Mouse (Mus musculus) CH12.LX (cell line): ENCODE results near the gene Espl1. TPM values are rescaled to one million over a fixed set of nuclear protein-coding genes. Genes with fewer than 3 reads are reported as not detected.
A peak's percentile ranks its signal among the peaks of the same experiment; 100 is the strongest.

ENCODE experiments used
- DNase-seq: peaks from one replicate; pipeline ENCODE4 v3.0.0-alpha.2; 2013; ENCODE audit errors: extremely low read depth
- H3K27ac ChIP-seq: 2 replicates; pipeline ENCODE4 v1.5.1; 2012; ENCODE audit warnings: low read depth, mild to moderate bottlenecking, control low read depth, moderate library complexity; ENCODE audit not compliant: insufficient read depth
- H3K27me3 ChIP-seq: replicated peaks from 2 replicates; pipeline ENCODE3; 2012; ENCODE audit warnings: inconsistent platforms
- H3K36me3 ChIP-seq, 2 experiments: replicated peaks in 1 of 2; 2 replicates each; pipeline versions ENCODE3 to v1.6.1; 2012; ENCODE audit warnings: inconsistent platforms in 1 of 2, low read length in 1 of 2, mild to moderate bottlenecking in 1 of 2, mixed read lengths in 1 of 2, moderate library complexity in 1 of 2; ENCODE audit not compliant: control insufficient read depth in 1 of 2, insufficient read depth in 1 of 2
- H3K4me1 ChIP-seq, 2 experiments: 2 replicates each; pipeline ENCODE4 v1.6.1; 2012; ENCODE audit warnings: inconsistent platforms in 1 of 2, moderate library complexity in 1 of 2; ENCODE audit not compliant: insufficient read depth in 2 of 2, control insufficient read depth in 1 of 2
- H3K4me2 ChIP-seq: 2 replicates; pipeline ENCODE4 v1.6.1; 2012; ENCODE audit warnings: low read depth, mild to moderate bottlenecking, control low read depth; ENCODE audit not compliant: poor library complexity, insufficient read depth, severe bottlenecking
- H3K4me3 ChIP-seq, 3 experiments: fragments of 150-350 bp in 1 of 3; sonication (generic) in 1 of 3; replicated peaks in 1 of 3; 2 replicates each; pipeline versions ENCODE3 to v1.5.1; 2011 to 2012; ENCODE audit warnings: low read depth in 2 of 3, low read length in 2 of 3, mild to moderate bottlenecking in 2 of 3, moderate library complexity in 2 of 3, control low read depth in 1 of 3, improper control_type of control experiment in 1 of 3, inconsistent platforms in 1 of 3, mixed read lengths in 1 of 3; ENCODE audit not compliant: poor library complexity in 1 of 3
- H3K79me2 ChIP-seq: replicated peaks from 2 replicates; pipeline ENCODE4 v1.6.1; 2012; ENCODE audit warnings: mild to moderate bottlenecking, moderate library complexity; ENCODE audit not compliant: control insufficient read depth, poor library complexity, insufficient read depth, severe bottlenecking; ENCODE audit errors: extremely low read depth
- H3K9ac ChIP-seq: 2 replicates; pipeline ENCODE4 v1.6.1; 2012; ENCODE audit warnings: low read depth, mild to moderate bottlenecking, control low read depth, moderate library complexity; ENCODE audit not compliant: insufficient read depth
- H3K9me3 ChIP-seq: replicated peaks from 2 replicates; pipeline ENCODE3; 2012; ENCODE audit warnings: low read length, inconsistent platforms, mixed read lengths
- BHLHE40 ChIP-seq: IDR thresholded peaks from 2 replicates; pipeline ENCODE4 v1.6.1; 2011; ENCODE audit warnings: mild to moderate bottlenecking, low read depth, low read length, improper control_type of control experiment
- CHD1 ChIP-seq: IDR thresholded peaks from 2 replicates; pipeline ENCODE4 v1.6.1; 2012; ENCODE audit warnings: low read depth, low read length, improper control_type of control experiment, inconsistent platforms
- CHD2 ChIP-seq: IDR thresholded peaks from 2 replicates; pipeline ENCODE4 v1.6.1; 2011; ENCODE audit warnings: low read length, improper control_type of control experiment
- CTCF ChIP-seq, 2 experiments: IDR thresholded peaks in 1 of 2; conservative IDR thresholded peaks in 1 of 2; 2 replicates each; pipeline ENCODE4 v1.5.1; 2011 to 2012; ENCODE audit warnings: low read depth in 2 of 2, low read length in 2 of 2, improper control_type of control experiment in 1 of 2, inconsistent platforms in 1 of 2, mild to moderate bottlenecking in 1 of 2, moderate library complexity in 1 of 2
- E2F4 ChIP-seq: IDR thresholded peaks from 2 replicates; pipeline ENCODE4 v1.6.1; 2011; ENCODE audit warnings: low read depth, low read length, improper control_type of control experiment; ENCODE audit not compliant: insufficient replicate concordance
- ELF1 ChIP-seq: IDR thresholded peaks from 2 replicates; pipeline ENCODE4 v1.6.1; 2014; ENCODE audit warnings: low read depth, mild to moderate bottlenecking, inconsistent platforms, low read length, improper control_type of control experiment
- EP300 ChIP-seq: IDR thresholded peaks from 2 replicates; pipeline ENCODE4 v1.6.1; 2011; ENCODE audit warnings: low read length, improper control_type of control experiment
- HCFC1 ChIP-seq: IDR thresholded peaks from 2 replicates; pipeline ENCODE4 v1.6.1; 2012; ENCODE audit warnings: low read depth, mild to moderate bottlenecking, inconsistent platforms, low read length, improper control_type of control experiment
- JUND ChIP-seq: conservative IDR thresholded peaks from 2 replicates; pipeline ENCODE4 v1.6.1; 2011; ENCODE audit warnings: low read depth, low read length, improper control_type of control experiment
- KAT2A ChIP-seq: IDR thresholded peaks from 2 replicates; pipeline ENCODE4 v1.6.1; 2012; ENCODE audit warnings: low read length, improper control_type of control experiment, inconsistent platforms; ENCODE audit not compliant: insufficient replicate concordance
- MAFK ChIP-seq: IDR thresholded peaks from 2 replicates; pipeline ENCODE4 v1.6.1; 2011; ENCODE audit warnings: low read length, improper control_type of control experiment; ENCODE audit not compliant: insufficient replicate concordance
- MAZ ChIP-seq: IDR thresholded peaks from 2 replicates; pipeline ENCODE4 v1.6.1; 2012; ENCODE audit warnings: low read depth, mild to moderate bottlenecking, inconsistent platforms, low read length, improper control_type of control experiment, moderate library complexity
- MEF2A ChIP-seq: IDR thresholded peaks from 2 replicates; pipeline ENCODE4 v1.6.1; 2014; ENCODE audit warnings: low read depth, mild to moderate bottlenecking, inconsistent platforms, low read length, improper control_type of control experiment, borderline replicate concordance
- MXI1 ChIP-seq: IDR thresholded peaks from 2 replicates; pipeline ENCODE4 v1.6.1; 2011; ENCODE audit warnings: mild to moderate bottlenecking, low read depth, low read length, improper control_type of control experiment
- NELFE ChIP-seq: IDR thresholded peaks from 2 replicates; pipeline ENCODE4 v1.6.1; 2011; ENCODE audit warnings: low read depth, low read length, improper control_type of control experiment
- NRF1 ChIP-seq: IDR thresholded peaks from 2 replicates; pipeline ENCODE4 v1.6.1; 2014; ENCODE audit warnings: low read depth, mild to moderate bottlenecking, inconsistent platforms, low read length, improper control_type of control experiment, moderate library complexity
- PAX5 ChIP-seq: IDR thresholded peaks from 2 replicates; pipeline ENCODE4 v1.6.1; 2012; ENCODE audit warnings: low read length, inconsistent platforms, mixed read lengths
- POLR2AphosphoS2 ChIP-seq: IDR thresholded peaks from 2 replicates; pipeline ENCODE4 v1.6.1; 2011; ENCODE audit warnings: low read depth, low read length, improper control_type of control experiment
- RCOR1 ChIP-seq: conservative IDR thresholded peaks from 2 replicates; pipeline ENCODE4 v1.6.1; 2012; ENCODE audit warnings: low read depth, mild to moderate bottlenecking, inconsistent platforms, low read length, improper control_type of control experiment
- SIN3A ChIP-seq: IDR thresholded peaks from 2 replicates; pipeline ENCODE4 v1.6.1; 2012; ENCODE audit warnings: low read length, improper control_type of control experiment, inconsistent platforms
- SMC3 ChIP-seq: IDR thresholded peaks from 2 replicates; pipeline ENCODE4 v1.6.1; 2011; ENCODE audit warnings: low read depth, low read length, improper control_type of control experiment
- TBP ChIP-seq: conservative IDR thresholded peaks from 2 replicates; pipeline ENCODE4 v1.6.1; 2011; ENCODE audit warnings: low read depth, low read length, improper control_type of control experiment
- TCF12 ChIP-seq: IDR thresholded peaks from 2 replicates; pipeline ENCODE4 v1.6.1; 2014; ENCODE audit warnings: low read depth, mild to moderate bottlenecking, inconsistent platforms, low read length, improper control_type of control experiment
- UBTF ChIP-seq: IDR thresholded peaks from 2 replicates; pipeline ENCODE4 v1.6.1; 2012; ENCODE audit warnings: low read depth, mild to moderate bottlenecking, inconsistent platforms, low read length, improper control_type of control experiment, moderate library complexity
- USF1 ChIP-seq: IDR thresholded peaks from 2 replicates; pipeline ENCODE4 v1.6.1; 2014; ENCODE audit warnings: low read depth, mild to moderate bottlenecking, inconsistent platforms, low read length, improper control_type of control experiment
- USF2 ChIP-seq: conservative IDR thresholded peaks from 2 replicates; pipeline ENCODE4 v1.6.1; 2011; ENCODE audit warnings: low read depth, low read length, improper control_type of control experiment
- ZC3H11A ChIP-seq: IDR thresholded peaks from 2 replicates; pipeline ENCODE4 v1.6.1; 2012; ENCODE audit warnings: low read depth, mild to moderate bottlenecking, inconsistent platforms, low read length, improper control_type of control experiment
- ZNF384 ChIP-seq: IDR thresholded peaks from 2 replicates; pipeline ENCODE4 v1.6.1; 2012; ENCODE audit warnings: low read depth, low read length, improper control_type of control experiment, inconsistent platforms
- dilution Hi-C: fragments of 300-500 bp; cut with MboI; formaldehyde crosslinking; loops from 2 replicates; pipeline ENCODE4 v1.14.3; 2020; ENCODE audit warnings: low sequenced_read_pairs; ENCODE audit not compliant: extremely low pct_unique_long_range_greater_than_20kb, extremely low pct_ligation_motif_present
- in situ Hi-C: fragments of 300-500 bp; cut with MboI; formaldehyde crosslinking; loops from 3 replicates; pipeline ENCODE4 v1.14.3; 2019; ENCODE audit warnings: low sequenced_read_pairs, low pct_ligation_motif_present, low pct_unique_long_range_greater_than_20kb, mixed read lengths
- polyA plus RNA-seq: library from polyadenylated mRNA; unstranded; fragments of >175 nt; gene quantifications from 2 replicates; pipeline ENCODE4 v1.2.1, GENCODE M21; 2012; ENCODE audit warnings: low read depth; ENCODE audit not compliant: insufficient read length
- total RNA-seq, 2 experiments: library from RNA; depleted of rRNA; stranded (reverse); fragments of 300-350 nt in 1 of 2; fragments of >200 nt in 1 of 2; gene quantifications; 2 replicates each; pipeline ENCODE4 v1.2.3; 2012 to 2014

Espl1 gene
- total and polyA plus RNA-seq, 3 experiments, result 41.3 to 80.7 (median 51.0) TPM

DNA sequence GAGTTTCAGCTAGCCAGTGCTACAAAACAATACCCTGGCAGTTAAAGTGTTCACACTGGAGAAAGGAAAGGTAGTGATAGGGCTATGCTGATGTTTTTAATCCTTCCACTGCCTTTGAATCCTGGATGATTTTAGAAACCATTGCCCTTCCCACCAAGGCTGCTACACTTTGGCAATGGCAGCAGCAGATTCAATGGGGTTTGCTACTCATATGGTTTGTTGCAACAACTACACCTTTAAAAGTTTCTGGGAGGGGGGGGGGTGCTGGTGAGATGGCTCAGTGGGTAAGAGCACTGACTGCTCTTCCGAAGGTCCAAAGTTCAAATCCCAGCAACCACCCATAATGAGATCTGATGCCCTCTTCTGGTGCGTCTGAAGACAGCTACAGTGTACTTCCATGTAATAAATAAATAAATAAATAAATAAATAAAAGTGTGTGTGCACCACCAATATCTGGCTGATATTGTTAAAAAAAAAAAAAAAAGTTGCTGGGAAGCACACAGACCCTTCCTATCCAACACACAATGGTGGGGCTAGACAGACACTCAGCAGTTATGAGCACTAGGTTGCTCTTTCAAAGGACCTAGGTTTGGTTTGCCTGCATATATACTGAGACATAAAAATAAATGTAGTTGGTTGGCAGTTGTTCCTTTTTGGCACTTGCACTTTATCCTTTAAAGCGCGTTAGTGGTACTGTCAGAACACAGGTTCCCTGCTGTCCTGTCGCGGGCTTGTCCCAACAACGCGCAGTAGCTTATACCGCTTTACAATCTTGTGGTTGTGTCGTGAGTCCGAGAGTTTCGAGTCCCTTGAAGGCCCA, 28.8 kb downstream of the Espl1 start:
- DNase-seq, result no peak
- H3K36me3 ChIP-seq, result peaks cover 46 to 73% of the 10 kb centered on the region in 2 experiments
- in situ Hi-C loops (no loop called here), dilution Hi-C loops (no loop called here)
- H3K79me2 ChIP-seq, result peaks cover 14% of the 10 kb centered on the region; the same call in 1 of the 2 replicates
- H3K4me1 ChIP-seq, result peaks cover 4 to 19% of the 10 kb centered on the region in 2 experiments; a peak in 3 of 4 replicates
- peak overlapping the region; percentile 29; the same call in 1 of the 2 replicates for H3K9ac ChIP-seq
- peak in 1 of 2 experiments; percentile 13; a peak in 1 of 4 replicates for TF ChIP-seq CTCF (conservative IDR thresholded peaks at IDR 0.05 in 1 of 2, IDR thresholded peaks at IDR 0.05 in 1 of 2; ENCODE audit: low read depth in 2 of 2, low read length in 2 of 2)
- TF ChIP-seq PAX5, result no peak
- TF ChIP-seq CHD2, result no peak
- TF ChIP-seq JUND, result no peak
- TF ChIP-seq MAZ, result no peak
- TF ChIP-seq ZC3H11A, result no peak
- no peak for TF ChIP-seq SIN3A
- no peak for TF ChIP-seq USF2
- 0 out of 2 replicates have a peak, but pooled peaks have one; percentile 26 for TF ChIP-seq TBP
- TF ChIP-seq POLR2AphosphoS2, result 0 out of 2 replicates have a peak, but pooled peaks have one; percentile 4
- peak overlapping the region; percentile 31 for H3K4me2 ChIP-seq
- H3K27me3 ChIP-seq, result no peaks in the 10 kb centered on the region
- 0 out of 2 replicates have a peak overlapping the region, but pooled peaks have one; percentile 8 for H3K27ac ChIP-seq
- no peaks in the 10 kb centered on the region for H3K9me3 ChIP-seq
- peak overlapping the region; percentile 27 to 40 (median 28) for H3K4me3 ChIP-seq

DNA sequence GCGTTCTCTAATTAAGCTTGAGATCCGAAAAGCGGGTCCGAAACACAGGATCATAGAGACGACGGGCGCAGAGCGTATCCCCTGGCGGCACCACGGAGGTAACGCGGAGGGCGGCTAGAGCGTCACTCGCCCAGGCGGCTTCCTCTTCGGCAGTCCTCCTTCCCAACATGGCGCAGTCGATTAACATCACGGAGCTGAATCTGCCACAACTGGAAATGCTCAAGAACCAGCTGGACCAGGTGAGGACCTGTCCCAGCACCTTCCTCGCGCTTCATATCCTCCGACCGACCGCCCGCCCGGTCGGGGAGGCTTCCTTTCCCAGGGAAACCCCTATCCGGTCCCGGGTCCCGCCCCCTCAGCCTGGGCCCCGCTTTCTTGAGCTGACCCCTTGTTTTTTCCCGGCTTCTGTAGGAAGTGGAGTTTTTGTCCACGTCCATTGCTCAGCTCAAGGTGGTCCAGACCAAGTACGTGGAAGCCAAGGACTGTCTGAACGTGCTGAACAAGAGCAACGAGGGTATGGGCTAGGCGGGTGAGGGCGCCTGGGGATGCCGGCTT, 30.0 kb downstream of the Espl1 start, which contains the start of gene Pfdn5:
Gene Pfdn5, plus strand, starts transcription at position 95 of the 555 bp plus-strand sequence.
- DNase-seq, result peak; percentile 81
- H3K9me3 ChIP-seq, result no peaks in the 10 kb centered on the region
- H3K4me1 ChIP-seq, result peaks cover 4 to 21% of the 10 kb centered on the region in 2 experiments; a peak in 3 of 4 replicates
- no peaks in the 10 kb centered on the region for H3K27me3 ChIP-seq
- peak within 1 kb of the TSS; percentile 91 for H3K9ac ChIP-seq
- peak within 1 kb of the TSS; percentile 72 to 98 (median 97) for H3K4me3 ChIP-seq
- H3K4me2 ChIP-seq, result peak within 1 kb of the TSS; percentile 65
- dilution Hi-C loops, result no loop called here
- peak within 1 kb of the TSS; percentile 52 for H3K27ac ChIP-seq
- in situ Hi-C loops, result no loop called here
- H3K79me2 ChIP-seq, result peaks cover 14% of the 10 kb centered on the region; the same call in 1 of the 2 replicates
- H3K36me3 ChIP-seq, result peaks cover 39 to 71% of the 10 kb centered on the region in 2 experiments
- no peak; the same call in 1 of the 2 replicates for TF ChIP-seq NRF1
- no peak for TF ChIP-seq MAZ
- TF ChIP-seq ZNF384, result no peak
- TF ChIP-seq MAFK, result no peak
- TF ChIP-seq UBTF, result no peak
- TF ChIP-seq NELFE, result peak; percentile 74
- TF ChIP-seq JUND, result no peak
- no peak for TF ChIP-seq CHD1
- TF ChIP-seq ZC3H11A, result no peak
- TF ChIP-seq CHD2, result no peak
- TF ChIP-seq HCFC1, result peak; percentile 87
- TF ChIP-seq SMC3, result no peak
- TF ChIP-seq EP300, result no peak
- 0 out of 2 replicates have a peak, but pooled peaks have one; percentile 70 for TF ChIP-seq KAT2A
- TF ChIP-seq MXI1, result 0 out of 2 replicates have a peak, but pooled peaks have one; percentile 60
- no peak for TF ChIP-seq RCOR1
- peak; percentile 37; the same call in 1 of the 2 replicates for TF ChIP-seq E2F4
- peak; percentile 96 for TF ChIP-seq TCF12
- TF ChIP-seq USF2, result no peak
- peak; percentile 48; the same call in 1 of the 2 replicates for TF ChIP-seq MEF2A
- no peak for TF ChIP-seq USF1
- TF ChIP-seq ELF1, result peak; percentile 84
- no peak for TF ChIP-seq BHLHE40
- TF ChIP-seq CTCF (conservative IDR thresholded peaks at IDR 0.05 in 1 of 2, IDR thresholded peaks at IDR 0.05 in 1 of 2; ENCODE audit: low read depth in 2 of 2, low read length in 2 of 2), result 0 out of 4 replicates have a peak, but pooled peaks of 1 of the 2 experiments have one; percentile 18
- no peak for TF ChIP-seq PAX5
